Mouse (Mus musculus): ENCODE measurements at regions not wholly inside any gene's neighbourhood (a gene's known extent, or its start where the extent isn't known, plus 50 kb on each side); places are given as distances from the start of the nearest gene placed in this dataset.

GRCm38 (mm10) chr12:9919007-9919406 lies 349.1 kb downstream of the Osr1 start:
- DNase-seq (ENCODE audit: low spot score in 2 of 2), result no peak
- intact Hi-C loops (cut with DNase I), result no loop called here

GRCm38 (mm10) chr12:9919433-9919832 lies 349.5 kb downstream of the Osr1 start:
- intact Hi-C loops (cut with DNase I), result no loop called here
- DNase-seq (ENCODE audit: low spot score in 2 of 2), result no peak

GRCm38 (mm10) chr12:9920401-9920800 lies 350.5 kb downstream of the Osr1 start:
- intact Hi-C loops (cut with DNase I), result no loop called here
- DNase-seq (ENCODE audit: low spot score in 2 of 2), result no peak

- intact Hi-C loops (cut with DNase I), result no loop called here
- DNase-seq (ENCODE audit: low spot score in 2 of 2), result no peak
These were observed 351.8 kb downstream of the Osr1 start for GRCm38 (mm10) chr12:9921591-9922198.

GRCm38 (mm10) chr12:9924561-9924960 lies 354.6 kb downstream of the Osr1 start:
- intact Hi-C loops (cut with DNase I), result no loop called here

GRCm38 (mm10) chr12:9934158-9934557 lies 364.2 kb downstream of the Osr1 start:
- intact Hi-C loops (cut with DNase I), result no loop called here

More at GRCm38 (mm10) chr12:9924561-9924960, 354.6 kb downstream of the Osr1 start:
- DNase-seq (ENCODE audit: low spot score in 2 of 2), result no peak

GRCm38 (mm10) chr12:9941357-9941756 lies 371.4 kb downstream of the Osr1 start:
- intact Hi-C loops (cut with DNase I), result no loop called here
- no peak for DNase-seq (ENCODE audit: low spot score in 2 of 2)

More at GRCm38 (mm10) chr12:9934158-9934557, 364.2 kb downstream of the Osr1 start:
- no peak for DNase-seq (ENCODE audit: low spot score in 2 of 2)

DNA sequence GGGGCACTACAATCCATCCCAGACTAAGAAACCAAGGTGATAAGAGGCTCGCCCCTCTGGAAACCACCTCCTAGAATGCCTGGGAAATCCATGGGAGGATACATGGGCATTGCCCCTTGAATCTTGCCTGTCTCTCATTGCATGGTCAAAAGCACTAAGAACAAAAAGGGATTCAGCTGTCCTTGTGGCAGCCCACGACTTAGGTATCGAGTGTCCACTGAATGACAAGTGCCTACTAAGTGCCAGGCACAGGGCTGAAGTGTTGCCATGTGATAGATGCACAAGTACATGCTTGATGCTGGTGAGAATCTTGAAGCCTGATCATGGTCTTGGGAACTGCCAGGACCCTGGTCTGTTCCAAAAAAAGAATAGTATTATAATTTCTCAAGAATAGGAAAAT lies 371.9 kb downstream of the Osr1 start:
- no peak for DNase-seq (ENCODE audit: low spot score in 2 of 2)
- intact Hi-C loops (cut with DNase I), result no loop called here

- DNase-seq (ENCODE audit: low spot score in 2 of 2), result no peak
- intact Hi-C loops (cut with DNase I), result no loop called here
These were observed 378.9 kb downstream of the Osr1 start for GRCm38 (mm10) chr12:9948784-9949183.

DNA sequence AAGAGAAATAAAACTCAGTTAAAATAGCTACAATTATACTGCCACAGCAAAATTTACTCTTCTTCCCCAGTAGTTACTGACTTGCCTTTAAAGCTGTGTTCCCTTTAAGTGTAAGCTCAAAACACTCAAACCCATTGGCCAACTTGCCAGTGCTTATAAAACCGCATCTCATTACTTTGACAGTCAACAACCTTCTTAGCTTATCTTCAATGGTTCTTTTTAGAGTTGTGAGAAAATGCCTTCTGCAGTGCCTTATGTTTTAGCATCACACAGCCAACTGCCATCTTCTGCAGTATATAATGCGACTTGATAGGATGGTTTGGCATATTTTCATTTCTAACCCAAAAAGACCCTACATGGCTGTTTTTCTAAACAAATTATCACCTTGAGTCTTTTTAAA lies 382.5 kb downstream of the Osr1 start:
- intact Hi-C loops (cut with DNase I), result no loop called here
- no peak for DNase-seq (ENCODE audit: low spot score in 2 of 2)

GRCm38 (mm10) chr12:9954178-9954888 lies 384.4 kb downstream of the Osr1 start:
- intact Hi-C loops (cut with DNase I), result no loop called here
- DNase-seq (ENCODE audit: low spot score in 2 of 2), result no peak

DNA sequence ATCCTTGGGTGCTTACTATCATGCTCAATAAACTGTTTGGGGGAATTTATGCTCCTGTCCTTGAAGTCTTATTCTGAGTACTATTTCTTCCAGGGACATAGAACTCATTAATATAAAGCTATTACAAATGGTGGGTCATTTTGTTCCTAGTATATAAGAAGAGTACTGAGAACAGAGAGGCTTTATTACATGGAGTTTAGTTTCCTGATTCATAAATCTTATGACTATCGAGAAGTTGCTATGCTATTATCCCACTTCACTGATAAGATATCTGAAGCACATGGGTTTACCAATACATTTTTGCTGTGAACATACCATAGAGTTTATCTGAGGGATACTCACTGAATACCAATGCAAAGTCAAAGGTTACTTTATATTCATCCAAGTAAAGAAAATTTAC lies 399.5 kb downstream of the Osr1 start:
- intact Hi-C loops (cut with DNase I), result no loop called here
- no peak for DNase-seq (ENCODE audit: low spot score in 2 of 2)

DNA sequence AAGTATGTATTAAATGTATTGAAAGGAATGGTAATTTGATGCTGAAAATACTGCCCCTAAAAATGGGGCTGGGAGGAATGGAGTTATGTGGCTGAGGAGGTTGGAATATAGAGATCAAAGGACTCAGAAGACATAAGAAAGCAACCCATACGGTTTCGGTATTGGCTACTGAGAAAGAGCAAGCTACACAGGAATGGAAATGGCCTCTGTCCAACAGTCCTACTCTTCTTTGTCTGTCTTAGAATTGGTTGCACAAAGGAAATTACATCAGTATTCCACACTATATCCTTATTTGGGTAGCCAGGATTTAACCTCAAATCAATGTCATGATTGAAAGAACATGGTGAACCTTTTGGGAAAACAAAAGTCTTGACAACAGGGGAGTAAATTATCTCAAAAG lies 399.0 kb upstream of the Nt5c1b start:
- no peak for DNase-seq (ENCODE audit: low spot score in 2 of 2)
- intact Hi-C loops (cut with DNase I), result no loop called here

GRCm38 (mm10) chr12:9978494-9979112 lies 391.2 kb upstream of the Nt5c1b start:
- intact Hi-C loops (cut with DNase I), result no loop called here
- DNase-seq (ENCODE audit: low spot score in 2 of 2), result peak in 1 of 2 experiments; percentile 4

DNA sequence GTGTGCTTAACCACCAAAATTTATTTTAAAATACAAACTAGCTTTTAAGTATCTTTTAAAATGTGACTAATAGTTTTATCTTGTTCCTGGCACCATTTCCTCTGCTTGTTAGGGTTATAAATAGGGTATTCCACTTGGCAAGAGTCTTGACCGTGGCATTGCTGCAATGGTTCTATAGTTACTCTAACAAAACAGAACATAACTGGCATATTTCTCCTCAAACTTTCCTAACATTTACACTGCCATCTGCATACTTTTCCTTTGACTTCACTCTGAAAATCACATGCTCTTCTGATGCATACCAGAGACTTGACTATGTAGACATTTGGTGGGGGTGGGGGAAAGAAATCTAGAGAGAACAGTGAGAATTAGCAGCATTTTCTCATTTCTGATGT lies 390.7 kb upstream of the Nt5c1b start:
- intact Hi-C loops (cut with DNase I), result no loop called here
- DNase-seq (ENCODE audit: low spot score in 2 of 2), result no peak

DNA sequence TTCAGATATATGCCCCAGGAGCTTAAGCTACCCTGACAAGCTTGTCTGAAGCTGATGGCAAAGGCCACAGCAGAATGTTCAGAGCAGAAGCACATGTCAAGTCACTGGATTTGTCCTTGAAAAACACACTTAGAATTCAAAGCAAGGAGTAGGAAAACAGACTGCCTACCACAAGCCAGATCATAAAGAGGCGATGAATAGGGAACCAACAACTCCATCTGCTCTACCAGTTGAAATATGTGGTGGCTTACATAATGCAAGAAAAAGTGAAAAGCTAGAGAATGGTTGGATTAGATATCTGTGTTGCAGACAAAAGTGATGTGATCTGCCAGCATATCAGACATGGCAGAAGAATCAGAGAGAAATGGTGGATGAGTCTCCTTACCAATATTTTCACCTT lies 378.5 kb upstream of the Nt5c1b start:
- no peak for DNase-seq (ENCODE audit: low spot score in 2 of 2)
- intact Hi-C loops (cut with DNase I), result no loop called here

GRCm38 (mm10) chr12:9995670-9996069 lies 374.1 kb upstream of the Nt5c1b start:
- no peak for DNase-seq (ENCODE audit: low spot score in 2 of 2)
- intact Hi-C loops (cut with DNase I), result no loop called here

DNA sequence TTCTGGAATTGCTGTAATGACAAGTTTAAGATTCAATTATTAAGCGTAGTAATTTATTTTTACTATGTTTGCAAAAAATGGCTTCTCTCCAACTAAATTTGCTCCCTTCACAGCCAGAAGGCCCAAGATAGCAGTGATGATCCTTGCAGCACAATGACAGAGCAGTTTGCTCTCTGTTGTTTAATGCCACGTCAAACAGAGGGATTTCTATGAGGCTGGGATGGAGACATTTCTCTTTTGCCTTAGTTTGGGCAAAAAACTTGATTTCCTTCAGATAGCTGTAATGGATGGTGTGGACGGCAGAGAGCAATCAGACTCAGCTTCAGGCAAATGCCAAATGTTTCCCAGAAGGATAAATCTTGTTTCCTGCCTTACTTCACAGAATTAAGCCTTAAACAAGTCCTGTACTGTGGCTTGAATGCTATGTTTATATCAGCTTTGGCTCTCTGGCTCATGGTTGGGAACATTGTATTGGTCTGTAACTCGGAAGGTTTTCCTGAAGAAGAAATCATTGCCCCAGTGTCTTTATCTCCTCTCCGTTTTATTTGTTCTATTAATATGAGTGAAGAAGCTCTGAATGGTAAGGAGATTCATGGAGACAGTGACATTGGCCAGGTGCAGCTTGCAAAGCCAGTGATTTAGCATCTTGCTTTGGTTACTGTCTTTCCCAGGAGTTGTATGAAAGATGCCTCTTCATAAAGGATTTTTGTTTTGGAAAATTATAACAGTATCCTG lies 373.2 kb upstream of the Nt5c1b start:
- intact Hi-C loops (cut with DNase I), result no loop called here
- no peak for DNase-seq (ENCODE audit: low spot score in 2 of 2)

DNA sequence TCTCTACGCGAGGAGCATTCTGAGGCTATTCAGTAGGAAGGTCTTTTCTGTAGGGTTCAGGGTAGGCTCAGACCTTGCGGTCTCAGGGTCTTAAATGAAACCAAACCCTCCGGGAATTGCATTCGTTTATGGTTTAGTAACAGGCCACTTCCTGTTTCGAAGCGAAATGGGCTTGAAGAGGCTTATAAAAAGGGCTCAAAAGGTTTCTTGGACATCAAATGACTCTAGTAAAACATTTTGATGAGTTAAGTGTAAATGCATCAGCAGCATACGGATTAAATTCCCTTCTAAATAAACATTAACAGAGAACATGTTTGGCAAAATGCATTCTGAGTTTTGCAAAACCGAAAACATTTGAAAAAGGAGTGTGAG lies 372.6 kb upstream of the Nt5c1b start:
- intact Hi-C loops (cut with DNase I), result no loop called here
- no peak for DNase-seq (ENCODE audit: low spot score in 2 of 2)

GRCm38 (mm10) chr12:9997571-9997970 lies 372.2 kb upstream of the Nt5c1b start:
- intact Hi-C loops (cut with DNase I), result no loop called here

GRCm38 (mm10) chr12:9999933-10000332 lies 369.8 kb upstream of the Nt5c1b start:
- no peak for DNase-seq (ENCODE audit: low spot score in 2 of 2)
- intact Hi-C loops (cut with DNase I), result no loop called here

More at GRCm38 (mm10) chr12:9997571-9997970, 372.2 kb upstream of the Nt5c1b start:
- DNase-seq (ENCODE audit: low spot score in 2 of 2), result no peak
